Comparison of ENCODE assay signal across 8 mouse cellular contexts in the genomic region with DNA sequence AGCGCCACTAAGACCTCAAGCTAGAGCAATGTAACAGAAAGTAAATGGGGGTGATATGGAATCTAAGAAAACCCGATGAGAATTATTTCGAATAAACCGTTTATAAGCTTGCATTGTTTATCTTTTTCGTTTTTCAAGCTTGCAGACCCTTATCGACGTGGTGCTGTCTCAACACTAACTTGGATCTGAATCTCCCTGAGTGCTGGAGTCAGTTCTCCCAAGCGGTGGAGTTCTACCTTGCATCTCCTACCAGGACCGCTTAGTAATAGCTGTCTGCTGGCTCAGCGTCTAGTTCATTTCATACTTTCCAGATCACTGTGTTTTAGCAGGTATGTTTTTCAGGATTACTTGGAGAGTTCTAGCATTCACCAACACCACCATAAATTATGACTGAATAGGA. TPM values are rescaled to one million over a fixed set of nuclear protein-coding genes. Genes with fewer than 3 reads are reported as not detected.
DNase-seq lines count a peak whose midpoint lies in the region; ATAC-seq and TF ChIP-seq lines count a peak whose summit lies in the region.

No protein-coding gene starts in this region.

- peak; percentile 27; the same call in 1 of the 2 replicates for ATAC-seq in hindbrain, embryonic 12.5 days (ENCODE audit: low FRiP score)
- ATAC-seq in midbrain, embryonic 13.5 days: peak; percentile 18; the same call in 1 of the 2 replicates

- H3K36me3 ChIP-seq in kidney, adult 2 months (ENCODE audit: control insufficient read depth, insufficient read depth, low read length): no peaks in the 10 kb centered on the region; the same call in 1 of the 2 replicates
- peaks cover 13% of the 10 kb centered on the region for H3K36me3 ChIP-seq in hindbrain, embryonic 12.5 days
- peaks cover 18% of the 10 kb centered on the region for H3K36me3 ChIP-seq in midbrain, embryonic 13.5 days

- H3K27ac ChIP-seq in kidney, adult 2 months (ENCODE audit: insufficient read depth, low read depth, low read length): no peak overlapping the region
- H3K27ac ChIP-seq in hindbrain, embryonic 12.5 days: no peak overlapping the region
- H3K27ac ChIP-seq in midbrain, embryonic 13.5 days: no peak overlapping the region

- peak overlapping the region; percentile 57 for H3K9ac ChIP-seq in hindbrain, embryonic 12.5 days
- peak overlapping the region; percentile 63 for H3K9ac ChIP-seq in midbrain, embryonic 13.5 days (replicated peaks)

- H3K4me1 ChIP-seq in kidney, adult 2 months (ENCODE audit: control insufficient read depth, insufficient read depth, low read length): no peaks in the 10 kb centered on the region
- H3K4me1 ChIP-seq in hindbrain, embryonic 12.5 days: peaks cover 10% of the 10 kb centered on the region
- H3K4me1 ChIP-seq in midbrain, embryonic 13.5 days (replicated peaks): peaks cover 27% of the 10 kb centered on the region

- peak overlapping the region; percentile 77 for H3K4me2 ChIP-seq in hindbrain, embryonic 12.5 days (replicated peaks)
- H3K4me2 ChIP-seq in midbrain, embryonic 13.5 days (replicated peaks): peak overlapping the region; percentile 93

- WGBS in kidney, adult 2 months: 8% methylated on average over 10 of the region's 10 CpGs
- 13% methylated on average over 10 of the region's 10 CpGs for WGBS in hindbrain, embryonic 12.5 days
- 11% methylated on average over 10 of the region's 10 CpGs for WGBS in midbrain, embryonic 13.5 days

- peak overlapping the region; percentile 79 for H3K4me3 ChIP-seq in kidney, adult 2 months (ENCODE audit: insufficient read depth, low read depth, low read length)
- peak overlapping the region; percentile 67 for H3K4me3 ChIP-seq in hindbrain, embryonic 12.5 days
- H3K4me3 ChIP-seq in midbrain, embryonic 13.5 days (replicated peaks): peak overlapping the region; percentile 90

- TF ChIP-seq CTCF in kidney, adult 2 months (conservative IDR thresholded peaks at IDR 0.05; ENCODE audit: insufficient read depth, insufficient read length, low read depth, low read length): no peak

- H3K9me3 ChIP-seq in hindbrain, embryonic 12.5 days (replicated peaks): no peaks in the 10 kb centered on the region
- no peaks in the 10 kb centered on the region for H3K9me3 ChIP-seq in midbrain, embryonic 13.5 days

- no peak for DNase-seq in kidney, adult 2 months
- no peak for DNase-seq in kidney, postnatal 36 days
- peak; percentile 31 for DNase-seq in ZHBTc4 (ENCODE audit: low read depth, low spot score)
- no peak for DNase-seq in layer of hippocampus, postnatal 25 days (ENCODE audit: extremely low spot score in 1 of 2, low spot score in 1 of 2)
- DNase-seq in cerebellum, adult 9-11 months: no peak
- DNase-seq in layer of hippocampus, postnatal 14 days (ENCODE audit: low spot score in 2 of 2): no peak

- no peak for TF ChIP-seq POLR2A in kidney, adult 2 months (IDR thresholded peaks at IDR 0.05; ENCODE audit: low read depth, low read length)

- H3K27me3 ChIP-seq in kidney, adult 2 months (replicated peaks; ENCODE audit: control insufficient read depth, insufficient read depth, low read length): no peaks in the 10 kb centered on the region
- no peaks in the 10 kb centered on the region for H3K27me3 ChIP-seq in hindbrain, embryonic 12.5 days
- no peaks in the 10 kb centered on the region for H3K27me3 ChIP-seq in midbrain, embryonic 13.5 days

RNA-seq across cellular contexts. Expression of gene Blzf1, which starts 0.6 kb away (rescaled TPM):
- polyA plus RNA-seq in kidney, adult 2 months (2012; rRNA removed): 5.4 and 6.0 TPM in 2 replicates
- polyA plus RNA-seq in hindbrain, embryonic 12.5 days (2016; fragmentation: Nextera tagmentation; extraction: Ambion mirVana): 31.0 and 31.3 TPM in 2 replicates
- polyA plus RNA-seq in midbrain, embryonic 13.5 days (2015; fragmentation: Nextera tagmentation; extraction: Ambion mirVana): 30.7 and 31.3 TPM in 2 replicates
- 10 to 100 TPM; 26.0 to 26.9 TPM for total RNA-seq in layer of hippocampus, postnatal 25 days (2021)
- total RNA-seq in layer of hippocampus, postnatal 14 days (2021): 10 to 100 TPM; 27.6 to 29.2 TPM

RNA-seq across cellular contexts. Expression of gene Nme7, which starts 4.0 kb away (rescaled TPM):
- polyA plus RNA-seq in kidney, adult 2 months (2012; rRNA removed): 12.8 and 14.8 TPM in 2 replicates
- 29.8 and 32.0 TPM in 2 replicates for polyA plus RNA-seq in hindbrain, embryonic 12.5 days (2016; fragmentation: Nextera tagmentation; extraction: Ambion mirVana)
- 32.1 and 38.8 TPM in 2 replicates for polyA plus RNA-seq in midbrain, embryonic 13.5 days (2015; fragmentation: Nextera tagmentation; extraction: Ambion mirVana)
- 10 to 100 TPM; 24.6 to 25.8 TPM for total RNA-seq in layer of hippocampus, postnatal 25 days (2021)
- 10 to 100 TPM; 17.0 to 21.9 TPM for total RNA-seq in layer of hippocampus, postnatal 14 days (2021)

RNA-seq across cellular contexts. Expression of gene Ccdc181, which starts 32.5 kb away (rescaled TPM):
- polyA plus RNA-seq in kidney, adult 2 months (2012; rRNA removed): 6.7 and 8.8 TPM in 2 replicates
- 15.3 and 19.2 TPM in 2 replicates for polyA plus RNA-seq in hindbrain, embryonic 12.5 days (2016; fragmentation: Nextera tagmentation; extraction: Ambion mirVana)
- 20.0 and 22.7 TPM in 2 replicates for polyA plus RNA-seq in midbrain, embryonic 13.5 days (2015; fragmentation: Nextera tagmentation; extraction: Ambion mirVana)
- total RNA-seq in layer of hippocampus, postnatal 25 days (2021): 10 to 100 TPM; 22.0 to 22.5 TPM
- 10 to 100 TPM; 18.7 to 19.8 TPM for total RNA-seq in layer of hippocampus, postnatal 14 days (2021)

RNA-seq across cellular contexts. Expression of gene Slc19a2, which starts 59.1 kb away (rescaled TPM):
- polyA plus RNA-seq in kidney, adult 2 months (2012; rRNA removed): 11.2 and 12.8 TPM in 2 replicates
- 10.0 and 10.1 TPM in 2 replicates for polyA plus RNA-seq in hindbrain, embryonic 12.5 days (2016; fragmentation: Nextera tagmentation; extraction: Ambion mirVana)
- polyA plus RNA-seq in midbrain, embryonic 13.5 days (2015; fragmentation: Nextera tagmentation; extraction: Ambion mirVana): 7.0 and 7.7 TPM in 2 replicates
- 10 to 100 TPM in 1 of 2 experiments, 1 to 10 TPM in 1; 9.6 to 14.3 TPM for total RNA-seq in layer of hippocampus, postnatal 25 days (2021)
- total RNA-seq in layer of hippocampus, postnatal 14 days (2021): 10 to 100 TPM in 1 of 2 experiments, 1 to 10 TPM in 1; 9.8 to 10.8 TPM
